Mouse (Mus musculus): ENCODE results near the gene Srebf1.

GRCm38 (mm10) chr11:60222085-60222468, 304 bp downstream of the Srebf1 start:
- TF ChIP-seq CTCF (IDR thresholded peaks at IDR 0.05; ENCODE audit: control insufficient read depth, insufficient read depth, low read length) (no peak), POLR2A (IDR thresholded peaks at IDR 0.05; ENCODE audit: borderline replicate concordance, control insufficient read depth, low read depth, low read length) (no peak)

All from bone marrow, adult 2 months (tissue).